Comparison of ENCODE assay signal across 29 mouse cellular contexts in genomic region chr11:68074686-68075085, GRCm38 (mm10).
DNase-seq lines count a peak whose midpoint lies in the region; ATAC-seq and TF ChIP-seq lines count a peak whose summit lies in the region.
"Had no signal": no experiment of that assay in that cellular context is flagged by ENCODE, and none has a peak within 500 bp of the region (broad histone marks: within the 10 kb centered on the region; RNA-seq: fewer than 3 reads in every experiment).

No protein-coding gene starts in this region.

- H3K9ac ChIP-seq in kidney, postnatal 0 days (ENCODE audit: low read depth, low read length), result no peak overlapping the region
- no peak overlapping the region for H3K9ac ChIP-seq in embryonic facial prominence, embryonic 15.5 days
- H3K9ac ChIP-seq in intestine, embryonic 16.5 days (ENCODE audit: low read depth, low read length), result no peak overlapping the region
- H3K9ac ChIP-seq: forebrain, embryonic 15.5 days; hindbrain, embryonic 15.5 days; limb, embryonic 12.5 days; liver, embryonic 15.5 days; lung, embryonic 14.5 days; stomach, embryonic 15.5 days had no signal

- WGBS in kidney, postnatal 0 days, result 26% methylated on average over 5 of the region's 5 CpGs
- 16% methylated on average over 5 of the region's 5 CpGs for WGBS in embryonic facial prominence, embryonic 15.5 days
- WGBS in intestine, embryonic 16.5 days, result 47% methylated on average over 5 of the region's 5 CpGs

- H3K27ac ChIP-seq in kidney, postnatal 0 days, result no peak overlapping the region
- no peak overlapping the region for H3K27ac ChIP-seq in embryonic facial prominence, embryonic 15.5 days (replicated peaks)
- H3K27ac ChIP-seq in intestine, embryonic 16.5 days (ENCODE audit: low read length), result no peak overlapping the region
- H3K27ac ChIP-seq: forebrain, embryonic 10.5 days; forebrain, embryonic 15.5 days; hindbrain, embryonic 15.5 days; limb, embryonic 12.5 days; liver, embryonic 15.5 days had no signal

- H3K4me3 ChIP-seq in kidney, postnatal 0 days (replicated peaks; ENCODE audit: low read depth, low read length), result no peak overlapping the region
- no peak overlapping the region for H3K4me3 ChIP-seq in embryonic facial prominence, embryonic 15.5 days (replicated peaks)
- H3K4me3 ChIP-seq in intestine, embryonic 16.5 days (ENCODE audit: low read length), result no peak overlapping the region
- H3K4me3 ChIP-seq: forebrain, embryonic 10.5 days; forebrain, embryonic 15.5 days; hindbrain, embryonic 15.5 days; limb, embryonic 12.5 days; liver, embryonic 15.5 days; stomach, embryonic 15.5 days had no signal

- H3K36me3 ChIP-seq in kidney, postnatal 0 days (ENCODE audit: insufficient read depth, low read length), result no peaks in the 10 kb centered on the region
- no peaks in the 10 kb centered on the region for H3K36me3 ChIP-seq in embryonic facial prominence, embryonic 15.5 days
- no peaks in the 10 kb centered on the region for H3K36me3 ChIP-seq in intestine, embryonic 16.5 days (ENCODE audit: control insufficient read depth, insufficient read depth, low read length)
- H3K36me3 ChIP-seq: forebrain, embryonic 10.5 days; forebrain, embryonic 15.5 days; hindbrain, embryonic 15.5 days; limb, embryonic 12.5 days; liver, embryonic 15.5 days; stomach, embryonic 15.5 days had no signal

- no peaks in the 10 kb centered on the region for H3K9me3 ChIP-seq in kidney, postnatal 0 days (replicated peaks; ENCODE audit: low read length)
- no peaks in the 10 kb centered on the region for H3K9me3 ChIP-seq in embryonic facial prominence, embryonic 15.5 days (replicated peaks)
- no peaks in the 10 kb centered on the region for H3K9me3 ChIP-seq in intestine, embryonic 16.5 days (ENCODE audit: control insufficient read depth, low read length)
- H3K9me3 ChIP-seq: forebrain, embryonic 10.5 days; forebrain, embryonic 15.5 days; hindbrain, embryonic 15.5 days; limb, embryonic 12.5 days; liver, embryonic 15.5 days; stomach, embryonic 15.5 days had no signal

- ATAC-seq in kidney, postnatal 0 days (replicated peaks; ENCODE audit: low FRiP score, low read depth), result no peak
- peak; percentile 51; the same call in 1 of the 2 replicates for ATAC-seq in embryonic facial prominence, embryonic 15.5 days (ENCODE audit: insufficient number of reproducible peaks, low FRiP score, low TSS enrichment, low read depth)
- ATAC-seq in intestine, embryonic 16.5 days, result no peak
- ATAC-seq: forebrain, embryonic 15.5 days; inflammation-experienced regulatory T-cells, adult 6 months had no signal

- H3K27me3 ChIP-seq in kidney, postnatal 0 days (ENCODE audit: insufficient read depth, low read length), result no peaks in the 10 kb centered on the region
- H3K27me3 ChIP-seq in embryonic facial prominence, embryonic 15.5 days, result peaks cover 8% of the 10 kb centered on the region; the same call in 1 of the 2 replicates
- H3K27me3 ChIP-seq in intestine, embryonic 16.5 days (replicated peaks; ENCODE audit: control insufficient read depth, insufficient read depth, low read length), result no peaks in the 10 kb centered on the region
- H3K27me3 ChIP-seq: forebrain, embryonic 15.5 days; hindbrain, embryonic 15.5 days; liver, embryonic 15.5 days; stomach, embryonic 15.5 days had no signal

- peak; percentile 13 for DNase-seq in gastrocnemius, adult 18-20 months (ENCODE audit: low spot score)
- no peak for DNase-seq in gastrocnemius, adult 8-10 months (ENCODE audit: low spot score in 2 of 2)
- peak; percentile 43 for DNase-seq in kidney, postnatal 0 days (ENCODE audit: low spot score)
- no peak for DNase-seq in kidney, postnatal 14 days
- DNase-seq in 3T3-L1 (ENCODE audit: low read depth, low spot score), result peak; percentile 59
- no peak for DNase-seq in spleen, postnatal 4 days (ENCODE audit: low spot score in 2 of 2)
- DNase-seq: adrenal gland, adult 2 months; adrenal gland, postnatal 36 days; cerebellum, adult 18-20 months; cerebellum, postnatal 14 days; gastrocnemius, postnatal 10 days; heart, postnatal 4 days; kidney, adult 18-20 months; lung, embryonic 14.5 days; lung, postnatal 14 days; midbrain, embryonic 14.5 days; right cerebral cortex, adult 18-20 months; right cerebral cortex, postnatal 4 days; thymus, postnatal 14 days had no signal

- H3K4me2 ChIP-seq in kidney, postnatal 0 days (ENCODE audit: low read length), result no peak overlapping the region
- no peak overlapping the region for H3K4me2 ChIP-seq in embryonic facial prominence, embryonic 15.5 days (replicated peaks)
- no peak overlapping the region for H3K4me2 ChIP-seq in intestine, embryonic 16.5 days (ENCODE audit: low read depth, low read length)
- H3K4me2 ChIP-seq: forebrain, embryonic 15.5 days; heart, embryonic 11.5 days; hindbrain, embryonic 15.5 days; limb, embryonic 12.5 days; liver, embryonic 15.5 days; lung, embryonic 14.5 days; stomach, embryonic 15.5 days had no signal

- no peak for TF ChIP-seq CTCF in kidney, postnatal 0 days (IDR thresholded peaks at IDR 0.05; ENCODE audit: low read depth)

- peaks cover 12% of the 10 kb centered on the region; the same call in 1 of the 2 replicates for H3K4me1 ChIP-seq in kidney, postnatal 0 days (replicated peaks; ENCODE audit: insufficient read depth, low read length)
- peaks cover 19% of the 10 kb centered on the region for H3K4me1 ChIP-seq in embryonic facial prominence, embryonic 15.5 days
- peaks cover 18% of the 10 kb centered on the region; the same call in 1 of the 2 replicates for H3K4me1 ChIP-seq in intestine, embryonic 16.5 days (ENCODE audit: control insufficient read depth, insufficient read depth, low read length)
- H3K4me1 ChIP-seq: liver, embryonic 15.5 days had no signal

Comparison
In these comparisons a context has a peak if more than half of its experiments do, and no peak if none do; other contexts are left out.
1. DNase-seq: peak in gastrocnemius, adult 18-20 months (single experiment), kidney, postnatal 0 days (single experiment) and 3T3-L1 (single experiment); none in gastrocnemius, adult 8-10 months (0 of 2), kidney, postnatal 14 days (single experiment) and spleen, postnatal 4 days (0 of 2).